Mouse (Mus musculus) stomach, postnatal 0 days (tissue): ENCODE results near the gene Hdac5. TPM values are rescaled to one million over a fixed set of nuclear protein-coding genes. Genes with fewer than 3 reads are reported as not detected.

Experiments
- ATAC-seq: fragments of 200-750 bp; cut with Nextera tagmentation; 2 replicates; pipeline ENCODE4 v1.8.0; 2017; ENCODE audit not compliant: low FRiP score, low TSS enrichment
- DNase-seq: peaks from one replicate; pipeline ENCODE4 v3.0.0-alpha.2; 2016; ENCODE audit warnings: low spot score
- H3K27ac ChIP-seq: fragments of 300-500 bp; sonication (generic); replicated peaks from 2 replicates; pipeline ENCODE4 v1.5.1; 2014; ENCODE audit warnings: mild to moderate bottlenecking, control low read depth
- H3K27me3 ChIP-seq: fragments of 300-500 bp; sonication (generic); 2 replicates; pipeline ENCODE4 v1.6.1; 2014; ENCODE audit warnings: low read length; ENCODE audit not compliant: control insufficient read depth, insufficient read depth
- H3K36me3 ChIP-seq: fragments of 300-500 bp; sonication (generic); 2 replicates; pipeline ENCODE4 v1.6.1; 2014; ENCODE audit warnings: low read length, mixed read lengths; ENCODE audit not compliant: control insufficient read depth, insufficient read depth
- H3K4me1 ChIP-seq: fragments of 300-500 bp; sonication (generic); replicated peaks from 2 replicates; pipeline ENCODE4 v1.6.1; 2014; ENCODE audit warnings: antibody characterized with exemption; ENCODE audit not compliant: control insufficient read depth, insufficient read depth
- H3K4me2 ChIP-seq: fragments of 300-500 bp; sonication (generic); replicated peaks from 2 replicates; pipeline ENCODE4 v1.6.1; 2014; ENCODE audit warnings: low read depth, mild to moderate bottlenecking, control low read depth, moderate library complexity
- H3K4me3 ChIP-seq: fragments of 300-500 bp; sonication (generic); 2 replicates; pipeline ENCODE4 v1.5.1; 2014; ENCODE audit warnings: low read depth, low read length, control low read depth
- H3K9ac ChIP-seq: fragments of 300-500 bp; sonication (generic); 2 replicates; pipeline ENCODE4 v1.6.1; 2014; ENCODE audit warnings: mild to moderate bottlenecking, low read length, control low read depth, mixed read lengths
- H3K9me3 ChIP-seq: fragments of 300-500 bp; sonication (generic); 2 replicates; pipeline ENCODE4 v1.6.1; 2016; ENCODE audit warnings: low read length; ENCODE audit not compliant: control insufficient read depth
- CTCF ChIP-seq: IDR thresholded peaks from 2 replicates; pipeline ENCODE4 v1.5.1; 2016; ENCODE audit warnings: antibody characterized with exemption, low read depth, mild to moderate bottlenecking, moderate library complexity
- EP300 ChIP-seq: optimal IDR thresholded peaks from 2 replicates; pipeline ENCODE3; 2016; ENCODE audit warnings: antibody characterized with exemption
- WGBS: fragments of 180-500 bp; shearing (Covaris S2); extraction: QIAGEN DNeasy Blood & Tissue Kit; methylation state at CpG from one replicate; pipeline ENCODE4 v1.1.7; 2014; 5-methylcytosine and 5-hydroxymethylcytosine counted together
- polyA plus RNA-seq: library from polyadenylated mRNA; unstranded; fragments of >200 nt; fragmentation: Nextera tagmentation; extraction: Ambion mirVana; gene quantifications from 2 replicates; pipeline ENCODE4 v1.2.1, GENCODE M21; 2015

Hdac5 gene
- polyA plus RNA-seq, 1 experiment from 2014 or later: 33.8 TPM

DNA sequence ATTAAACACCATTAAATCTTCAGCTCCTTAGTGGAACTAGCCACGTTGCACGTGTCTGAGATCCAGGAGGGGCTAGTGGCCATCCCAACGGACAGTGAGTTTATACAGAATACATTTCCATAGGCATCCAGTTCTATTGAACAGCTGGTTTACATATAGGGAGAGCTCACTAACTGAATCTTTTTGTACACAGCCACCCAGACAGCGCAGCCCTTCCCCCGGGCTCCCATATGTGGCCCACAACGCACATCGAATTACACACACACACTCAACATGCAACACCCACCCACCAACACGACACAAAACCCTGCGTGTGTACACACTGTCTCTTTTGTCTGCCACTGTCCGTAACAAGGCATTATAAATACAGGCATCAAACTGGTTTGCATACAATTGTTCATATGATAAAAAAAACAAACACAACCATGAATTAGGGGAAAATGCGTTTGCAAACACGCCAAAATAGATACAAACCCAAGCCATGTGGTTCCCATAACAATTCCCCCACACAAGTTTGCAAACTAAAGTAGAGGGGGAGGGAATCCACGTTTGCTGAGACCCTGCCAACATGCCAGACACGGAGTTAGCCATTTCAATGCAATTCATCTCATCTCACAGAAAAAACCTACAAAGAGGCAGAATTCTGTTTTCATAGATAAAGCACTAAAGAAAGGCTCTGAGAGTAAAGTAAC lies 15.8 kb upstream of the Hdac5 start:
- Histone ChIP-seq H3K27me3 (no peaks in the 10 kb centered on the region), H3K9me3 (no peaks in the 10 kb centered on the region), H3K4me3 (peak overlapping the region; percentile 29), H3K9ac (peak overlapping the region; percentile 53), H3K27ac (peak overlapping the region; percentile 74), H3K4me2 (peak overlapping the region; percentile 69), H3K4me1 (peaks cover 3% of the 10 kb centered on the region; the same call in 1 of the 2 replicates), H3K36me3 (no peaks in the 10 kb centered on the region)
- no peak for ATAC-seq
- DNase-seq: no peak
- WGBS: 25% methylated on average over 14 of the region's 14 CpGs
- TF ChIP-seq EP300 (no peak), CTCF (no peak)

DNA sequence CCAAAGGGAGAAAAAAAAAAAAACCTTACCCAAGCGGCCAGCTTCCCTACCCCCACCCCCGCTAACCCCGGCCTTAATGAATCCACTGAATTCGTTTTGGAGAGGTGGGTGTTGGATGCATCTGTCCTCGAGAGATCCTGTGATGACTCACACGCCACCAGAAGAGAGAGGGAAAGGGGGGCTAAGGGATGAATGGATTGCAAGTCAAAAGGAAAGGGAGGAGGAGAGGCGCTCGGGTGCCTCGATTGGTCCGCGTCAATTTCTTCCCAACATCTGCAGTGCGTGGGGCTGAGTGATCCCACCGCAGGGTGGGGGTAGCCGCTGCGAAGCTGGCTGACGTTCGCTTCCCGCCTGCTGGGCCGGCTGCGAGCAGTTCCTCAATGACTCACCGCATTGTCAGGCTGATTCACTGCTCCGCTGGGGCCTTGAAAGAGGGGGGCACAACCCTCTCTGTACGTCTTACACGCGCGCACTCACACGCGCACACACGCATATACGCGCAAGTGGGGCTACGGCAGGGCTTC lies 15.0 kb upstream of the Hdac5 start:
- ATAC-seq: peak; percentile 89
- peaks cover 3% of the 10 kb centered on the region; the same call in 1 of the 2 replicates for H3K4me1 ChIP-seq
- no peaks in the 10 kb centered on the region for H3K36me3 ChIP-seq
- under 1% methylated on average over 32 of the region's 32 CpGs for WGBS
- TF ChIP-seq EP300 (no peak), CTCF (peak; percentile 35; the same call in 1 of the 2 replicates)
- peak overlapping the region; percentile 29 for H3K4me3 ChIP-seq
- H3K9me3 ChIP-seq: no peaks in the 10 kb centered on the region
- H3K9ac ChIP-seq: peak overlapping the region; percentile 53
- DNase-seq: peak; percentile 78
- H3K27ac ChIP-seq: peak overlapping the region; percentile 74
- no peaks in the 10 kb centered on the region for H3K27me3 ChIP-seq
- peak overlapping the region; percentile 69 for H3K4me2 ChIP-seq

DNA sequence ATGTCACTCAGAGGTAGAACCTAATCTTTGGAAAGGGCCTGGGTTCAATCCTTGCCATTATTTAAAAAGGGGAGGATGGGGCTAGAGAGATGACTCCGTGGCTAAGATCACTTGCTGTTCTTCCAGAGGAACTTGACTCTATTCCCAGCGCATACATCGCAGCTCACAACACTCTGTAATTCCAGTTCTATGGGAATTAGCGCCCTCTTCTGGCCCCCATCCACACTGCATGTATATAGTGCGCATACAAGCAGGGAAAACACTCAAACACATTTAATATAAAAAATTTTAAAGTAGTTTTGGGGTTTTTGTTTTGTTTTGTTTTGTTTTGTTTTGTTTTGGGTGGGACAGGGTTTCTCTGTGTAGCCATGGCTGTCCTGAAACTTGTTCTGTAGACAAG lies 11.9 kb upstream of the Hdac5 start:
- no peak overlapping the region for H3K4me3 ChIP-seq
- DNase-seq: no peak
- TF ChIP-seq CTCF (peak; percentile 46), EP300 (no peak)
- 61% methylated on average over 5 of the region's 5 CpGs for WGBS
- H3K36me3 ChIP-seq: no peaks in the 10 kb centered on the region
- H3K27ac ChIP-seq: no peak overlapping the region
- no peaks in the 10 kb centered on the region for H3K27me3 ChIP-seq
- no peak overlapping the region for H3K4me2 ChIP-seq
- no peak overlapping the region for H3K9ac ChIP-seq
- H3K9me3 ChIP-seq: no peaks in the 10 kb centered on the region
- peaks cover 3% of the 10 kb centered on the region; the same call in 1 of the 2 replicates for H3K4me1 ChIP-seq
- ATAC-seq: no peak

DNA sequence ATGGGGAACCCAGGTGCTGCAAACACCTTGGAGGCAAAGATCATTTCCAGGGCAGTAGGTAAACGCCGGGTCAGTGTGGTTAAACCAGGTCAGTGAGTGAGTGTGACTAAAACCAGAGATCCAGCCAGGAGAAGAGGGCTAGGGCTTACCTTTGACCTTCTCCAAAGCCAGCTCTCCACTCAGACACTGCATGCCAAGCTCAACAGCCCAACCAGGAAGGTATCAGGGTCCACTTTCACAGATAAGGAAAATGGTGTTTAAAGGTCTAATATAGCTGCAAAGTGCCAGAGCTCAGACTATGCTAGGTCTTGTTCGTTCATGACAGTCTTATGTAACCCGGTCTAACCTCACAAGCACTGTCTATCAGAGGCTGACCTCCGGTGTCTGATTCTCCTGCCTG lies 11.3 kb upstream of the Hdac5 start:
- ATAC-seq (no peak), DNase-seq (no peak)
- TF ChIP-seq EP300 (no peak), CTCF (no peak)
- 75% methylated on average over 5 of the region's 5 CpGs for WGBS
- Histone ChIP-seq H3K4me2 (no peak overlapping the region), H3K4me3 (no peak overlapping the region), H3K27me3 (no peaks in the 10 kb centered on the region), H3K4me1 (peaks cover 3% of the 10 kb centered on the region; the same call in 1 of the 2 replicates), H3K9me3 (no peaks in the 10 kb centered on the region), H3K27ac (no peak overlapping the region), H3K36me3 (no peaks in the 10 kb centered on the region), H3K9ac (no peak overlapping the region)

DNA sequence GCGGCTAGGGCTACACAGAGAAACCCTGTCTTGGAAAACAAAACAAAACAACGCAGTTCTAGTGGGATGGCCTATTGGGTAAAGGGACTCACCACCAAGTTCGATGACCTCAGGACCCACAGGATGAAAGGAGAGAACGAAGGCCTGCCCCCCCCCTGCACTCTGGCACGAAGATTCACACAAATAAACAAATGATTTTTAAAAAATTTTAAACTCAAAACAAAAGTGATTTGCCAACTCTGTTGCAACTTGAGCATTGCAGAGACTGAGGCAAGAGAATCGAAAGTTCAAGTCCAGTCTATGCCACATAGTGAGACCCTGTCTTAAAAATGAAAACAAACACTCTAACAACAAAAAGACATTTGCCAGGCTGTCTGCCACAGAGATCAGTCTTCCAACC lies 10.7 kb upstream of the Hdac5 start:
- TF ChIP-seq CTCF (no peak), EP300 (no peak)
- Histone ChIP-seq H3K27ac (no peak overlapping the region), H3K27me3 (no peaks in the 10 kb centered on the region), H3K4me2 (no peak overlapping the region), H3K9ac (no peak overlapping the region), H3K4me1 (peaks cover 3% of the 10 kb centered on the region; the same call in 1 of the 2 replicates), H3K4me3 (no peak overlapping the region), H3K9me3 (no peaks in the 10 kb centered on the region), H3K36me3 (no peaks in the 10 kb centered on the region)
- 80% methylated on average over 6 of the region's 6 CpGs for WGBS
- no peak for ATAC-seq
- no peak for DNase-seq

DNA sequence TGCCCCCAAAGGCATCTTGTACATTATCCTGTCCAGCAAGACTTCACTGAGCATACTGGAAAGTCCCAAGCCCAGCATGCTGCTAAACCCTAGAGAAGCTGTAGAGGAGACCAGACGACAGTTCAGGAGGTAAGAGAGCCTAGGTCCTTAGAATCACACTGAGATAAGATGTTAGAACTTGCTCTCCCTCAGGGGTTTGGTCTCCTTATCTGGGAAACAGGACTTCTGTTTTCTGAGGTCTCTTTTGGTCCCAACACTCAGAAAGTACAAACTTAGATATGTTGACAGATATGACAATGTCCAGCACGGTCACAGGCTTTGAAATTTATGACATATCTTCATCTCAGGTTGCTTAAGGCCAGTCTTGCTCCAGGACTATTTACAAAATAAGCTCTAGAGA lies 6.1 kb upstream of the Hdac5 start:
- DNase-seq: no peak
- no peaks in the 10 kb centered on the region for H3K27me3 ChIP-seq
- H3K4me3 ChIP-seq: no peak overlapping the region
- ATAC-seq: no peak
- H3K9ac ChIP-seq: no peak overlapping the region
- no peaks in the 10 kb centered on the region for H3K4me1 ChIP-seq
- H3K36me3 ChIP-seq: no peaks in the 10 kb centered on the region
- no peak overlapping the region for H3K27ac ChIP-seq
- WGBS: 42% methylated on average over 2 of the region's 2 CpGs
- H3K9me3 ChIP-seq: no peaks in the 10 kb centered on the region
- TF ChIP-seq EP300: no peak
- TF ChIP-seq CTCF: no peak
- H3K4me2 ChIP-seq: no peak overlapping the region
